Mouse (Mus musculus) myocyte (in vitro differentiated cells): ENCODE data around the gene Gne.

Source experiments
- CEBPB ChIP-seq: IDR thresholded peaks from 2 replicates; pipeline ENCODE4 v1.6.1; 2011; ENCODE audit warnings: mild to moderate bottlenecking, moderate library complexity; ENCODE audit not compliant: poor library complexity, insufficient read depth, severe bottlenecking
- E2F4 ChIP-seq: IDR thresholded peaks from one replicate; pipeline ENCODE4 v1.6.1; 2011; ENCODE audit warnings: mild to moderate bottlenecking, control low read depth, moderate library complexity; ENCODE audit not compliant: insufficient read depth
- MAX ChIP-seq: IDR thresholded peaks from one replicate; pipeline ENCODE4 v1.6.1; 2011; ENCODE audit warnings: low read depth, mild to moderate bottlenecking, control low read depth
- MYOD1 ChIP-seq, 3 experiments: IDR thresholded peaks; one replicate each; pipeline ENCODE4 v1.6.1; 2011; ENCODE audit warnings: control low read depth in 2 of 3, low read depth in 2 of 3, mild to moderate bottlenecking in 2 of 3, moderate library complexity in 1 of 3; ENCODE audit not compliant: insufficient read length in 2 of 3, control insufficient read depth in 1 of 3
- MYOG ChIP-seq, 3 experiments: IDR thresholded peaks; one replicate each; pipeline ENCODE4 v1.6.1; 2011; ENCODE audit warnings: control low read depth in 2 of 3, low read depth in 2 of 3, mild to moderate bottlenecking in 2 of 3; ENCODE audit not compliant: insufficient read length in 2 of 3, control insufficient read depth in 1 of 3, insufficient read depth in 1 of 3
- POLR2A ChIP-seq: IDR thresholded peaks from one replicate; pipeline ENCODE4 v1.6.1; 2011; ENCODE audit warnings: low read depth, mild to moderate bottlenecking, control low read depth, moderate library complexity; ENCODE audit not compliant: insufficient read length
- POLR2AphosphoS2 ChIP-seq: IDR thresholded peaks from one replicate; pipeline ENCODE4 v1.6.1; 2011; ENCODE audit warnings: low read depth, control low read depth; ENCODE audit not compliant: insufficient read length
- REST ChIP-seq: IDR thresholded peaks from one replicate; pipeline ENCODE4 v1.6.1; 2011; ENCODE audit warnings: mild to moderate bottlenecking, control low read depth, moderate library complexity; ENCODE audit not compliant: insufficient read depth, insufficient read length
- SRF ChIP-seq: IDR thresholded peaks from one replicate; pipeline ENCODE4 v1.6.1; 2011; ENCODE audit warnings: low read depth; ENCODE audit not compliant: control insufficient read depth, insufficient read length
- TCF12 ChIP-seq: IDR thresholded peaks from one replicate; pipeline ENCODE4 v1.6.1; 2011; ENCODE audit warnings: mild to moderate bottlenecking, control low read depth; ENCODE audit not compliant: poor library complexity, insufficient read depth, severe bottlenecking
- TCF3 ChIP-seq: IDR thresholded peaks from one replicate; pipeline ENCODE4 v1.6.1; 2011; ENCODE audit warnings: low read depth, control low read depth; ENCODE audit not compliant: insufficient read length
- USF1 ChIP-seq: IDR thresholded peaks from one replicate; pipeline ENCODE4 v1.6.1; 2011; ENCODE audit warnings: low read depth, mild to moderate bottlenecking, control low read depth, moderate library complexity

- no peak for TF ChIP-seq POLR2A
- no peak for TF ChIP-seq MAX
- no peak for TF ChIP-seq CEBPB
- TF ChIP-seq SRF: no peak
- TF ChIP-seq POLR2AphosphoS2: no peak
- no peak for TF ChIP-seq MYOD1 (IDR thresholded peaks at IDR 0.05; ENCODE audit: control insufficient read depth in 1 of 3, insufficient read length in 2 of 3, low read depth in 2 of 3)
- TF ChIP-seq TCF3: no peak
- TF ChIP-seq E2F4: no peak
- TF ChIP-seq USF1: no peak
- TF ChIP-seq REST: no peak
- TF ChIP-seq TCF12: no peak
- TF ChIP-seq MYOG (IDR thresholded peaks at IDR 0.05; ENCODE audit: control insufficient read depth in 1 of 3, insufficient read depth in 1 of 3, insufficient read length in 2 of 3, low read depth in 2 of 3): no peak
These were observed 47.5 kb downstream of the Gne start for GRCm38 (mm10) chr4:44036455-44036854.
